Mouse (Mus musculus): Measurements from ENCODE around the gene H2-Ab1. TPM values are rescaled to one million over a fixed set of nuclear protein-coding genes. Genes with fewer than 3 reads are reported as not detected.
A peak's percentile ranks its signal among the peaks of the same experiment; 100 is the strongest.
"Not testable (repeated sequence)": the region's sequence is repeated elsewhere in the genome, so short reads cannot be mapped to it uniquely, and the experiment has no call there.

Gene H2-Ab1
- total RNA-seq, 2 experiments from 2014 or later: 9.2 to 12.6 TPM

- intact Hi-C loops (cut with DNase I): no loop called here
- DNase-seq (ENCODE audit: low spot score): no peak
Observed at GRCm38 (mm10) chr17:34303789-34304188, 46.3 kb downstream of the H2-Ab1 start.

GRCm38 (mm10) chr17:34304751-34305150 lies 47.3 kb downstream of the H2-Ab1 start:
- intact Hi-C loops (cut with DNase I): loop anchor here (5.0 kb wide), 1 partner anchor 42 kb away; no protein-coding TSS in a partner anchor

GRCm38 (mm10) chr17:34305380-34306030 lies 48.0 kb downstream of the H2-Ab1 start, which contains the start of gene H2-Eb1:
TSS of gene H2-Eb1 (plus strand) at chr17:34305867.
- DNase-seq (ENCODE audit: low spot score): peak; percentile 64
- intact Hi-C loops (cut with DNase I): loop anchor here (5.0 kb wide), 1 partner anchor 43 kb away; no protein-coding TSS in a partner anchor

More at GRCm38 (mm10) chr17:34304751-34305150, 47.3 kb downstream of the H2-Ab1 start:
- DNase-seq (ENCODE audit: low spot score): no peak

GRCm38 (mm10) chr17:34306407-34306806 lies 48.9 kb downstream of the H2-Ab1 start:
- intact Hi-C loops (cut with DNase I): loop anchor here (5.0 kb wide), 1 partner anchor 44 kb away; no protein-coding TSS in a partner anchor
- no peak for DNase-seq (ENCODE audit: low spot score)

GRCm38 (mm10) chr17:34307216-34307615 lies 49.7 kb downstream of the H2-Ab1 start:
- DNase-seq (ENCODE audit: low spot score): no peak
- intact Hi-C loops (cut with DNase I): loop anchor here (5.0 kb wide), 1 partner anchor 45 kb away; no protein-coding TSS in a partner anchor

- no peak for DNase-seq (ENCODE audit: low spot score)
- intact Hi-C loops (cut with DNase I): loop anchor here (5.0 kb wide), 1 partner anchor 46 kb away; no protein-coding TSS in a partner anchor
Observed at GRCm38 (mm10) chr17:34308161-34308560, 50.7 kb downstream of the H2-Ab1 start.

- DNase-seq (ENCODE audit: low spot score): no peak
- intact Hi-C loops (cut with DNase I): loop anchor here (5.0 kb wide), 1 partner anchor 47 kb away; no protein-coding TSS in a partner anchor
Observed at GRCm38 (mm10) chr17:34309225-34309624, 51.7 kb downstream of the H2-Ab1 start.

GRCm38 (mm10) chr17:34309683-34310385 lies 52.3 kb downstream of the H2-Ab1 start:
- DNase-seq (ENCODE audit: low spot score): peak; percentile 35
- intact Hi-C loops (cut with DNase I): loop anchor here (5.0 kb wide), 1 partner anchor 48 kb away; no protein-coding TSS in a partner anchor

- DNase-seq (ENCODE audit: low spot score); intact Hi-C loops (cut with DNase I): not testable (repeated sequence)
Observed at GRCm38 (mm10) chr17:34310526-34310925, 53.0 kb downstream of the H2-Ab1 start.

GRCm38 (mm10) chr17:34312185-34312584 lies 54.7 kb downstream of the H2-Ab1 start:
- DNase-seq (ENCODE audit: low spot score): no peak
- intact Hi-C loops (cut with DNase I): loop anchor here (2.0 kb wide), 1 partner anchor 61 kb away; no protein-coding TSS in a partner anchor

- intact Hi-C loops (cut with DNase I): loop anchor here (2.0 kb wide), 1 partner anchor 63 kb away; no protein-coding TSS in a partner anchor
Observed at GRCm38 (mm10) chr17:34313393-34313792, 55.9 kb downstream of the H2-Ab1 start.

GRCm38 (mm10) chr17:34314286-34314685 lies 56.8 kb downstream of the H2-Ab1 start:
- no peak for DNase-seq (ENCODE audit: low spot score)
- intact Hi-C loops (cut with DNase I): no loop called here

More at GRCm38 (mm10) chr17:34313393-34313792, 55.9 kb downstream of the H2-Ab1 start:
- peak; percentile 28 for DNase-seq (ENCODE audit: low spot score)

GRCm38 (mm10) chr17:34315512-34315911 lies 58.0 kb downstream of the H2-Ab1 start:
- intact Hi-C loops (cut with DNase I): no loop called here
- DNase-seq (ENCODE audit: low spot score): no peak

GRCm38 (mm10) chr17:34316697-34317096 lies 59.2 kb downstream of the H2-Ab1 start:
- intact Hi-C loops (cut with DNase I): no loop called here
- DNase-seq (ENCODE audit: low spot score): no peak

GRCm38 (mm10) chr17:34317275-34317674 lies 59.8 kb downstream of the H2-Ab1 start:
- DNase-seq (ENCODE audit: low spot score): no peak
- intact Hi-C loops (cut with DNase I): no loop called here

Other genes with a start within 250 kb of the H2-Ab1 start
- 10 to 100 TPM; 12.6 to 13.2 TPM for gene Ring1, start 233.0 kb upstream of the H2-Ab1 start, total RNA-seq (2021)
- gene H2-Ke6, start 229.6 kb upstream of the H2-Ab1 start, total RNA-seq (2021): 100 to 1,000 TPM in 1 of 2 experiments, 10 to 100 TPM in 1; 98.1 to 100 TPM
- 10 to 100 TPM; 60.4 to 61.3 TPM for gene Slc39a7, start 226.0 kb upstream of the H2-Ab1 start, total RNA-seq (2021)
- gene Rxrb, start 225.9 kb upstream of the H2-Ab1 start, total RNA-seq (2021): 10 to 100 TPM; 40.5 to 42.1 TPM
- gene Col11a2, start 218.3 kb upstream of the H2-Ab1 start, total RNA-seq (2021): 1 to 10 TPM; 1.1 to 2.2 TPM
- not detected for gene H2-Oa, start 165.3 kb upstream of the H2-Ab1 start, total RNA-seq (2021)
- gene H2-DMa, start 138.1 kb upstream of the H2-Ab1 start, total RNA-seq (2021): 1 to 10 TPM; 3.7 to 4.5 TPM
- 10 to 100 TPM; 72.9 to 75.8 TPM for gene Brd2, start 135.1 kb upstream of the H2-Ab1 start, total RNA-seq (2021)
- 1 to 10 TPM in 1 of 2 experiments, under 1 TPM in 1; 0.91 to 1.6 TPM for gene H2-DMb2, start 114.4 kb upstream of the H2-Ab1 start, total RNA-seq (2021)
- 1 to 10 TPM; 1.1 to 1.3 TPM for gene H2-DMb1, start 104.6 kb upstream of the H2-Ab1 start, total RNA-seq (2021)
- 1 to 10 TPM; 3.9 to 5.5 TPM for gene Tap1, start 70.1 kb upstream of the H2-Ab1 start, total RNA-seq (2021)
- 1 to 10 TPM; 5.4 to 8.5 TPM for gene Psmb9, start 69.9 kb upstream of the H2-Ab1 start, total RNA-seq (2021)
- 10 to 100 TPM in 1 of 2 experiments, 1 to 10 TPM in 1; 9.7 to 11.8 TPM for gene Psmb8, start 60.0 kb upstream of the H2-Ab1 start, total RNA-seq (2021)
- gene Tap2, start 54.2 kb upstream of the H2-Ab1 start, total RNA-seq (2021): 10 to 100 TPM; 21.2 to 22.0 TPM
- 1 to 10 TPM in 1 of 2 experiments, under 1 TPM in 1; 0.70 to 1.5 TPM for gene H2-Ob, start 18.8 kb upstream of the H2-Ab1 start, total RNA-seq (2021)
- gene H2-Aa, start 30.1 kb downstream of the H2-Ab1 start, total RNA-seq (2021): 10 to 100 TPM; 13.9 to 14.3 TPM
- 10 to 100 TPM; 13.4 to 14.8 TPM for gene H2-Eb1, start 48.2 kb downstream of the H2-Ab1 start, total RNA-seq (2021)
- gene H2-Eb2, start 68.0 kb downstream of the H2-Ab1 start, total RNA-seq (2021): not detected
- under 1 TPM; 0.34 to 0.48 TPM for gene Btnl2, start 97.1 kb downstream of the H2-Ab1 start, total RNA-seq (2021)
- gene Btnl1, start 119.4 kb downstream of the H2-Ab1 start, total RNA-seq (2021): not detected
- gene BC051142, start 141.1 kb downstream of the H2-Ab1 start, total RNA-seq (2021): under 1 TPM in 1 of 2 experiments, not detected in 1; 0.34 TPM
- not detected for gene Btnl4, start 219.6 kb downstream of the H2-Ab1 start, total RNA-seq (2021)

Measured in heart, postnatal 25 days (tissue).